Mouse (Mus musculus) gastrocnemius, postnatal 4 days (tissue): ENCODE measurements around the gene Atp1a3. TPM values are rescaled to one million over a fixed set of nuclear protein-coding genes. Genes with fewer than 3 reads are reported as not detected.
A peak's percentile ranks its signal among the peaks of the same experiment; 100 is the strongest.

Source experiments
- DNase-seq, 2 experiments: peaks; one replicate each; pipeline ENCODE4 v3.0.0; 2021 to 2022; ENCODE audit warnings: low spot score in 2 of 2, mixed read lengths in 2 of 2
- microRNA-seq: library from miRNA; unstranded; fragments of <30 nt; microRNA quantifications from one replicate; pipeline ENCODE4 v1.2.0, GENCODE M21; 2021
- total RNA-seq, 2 experiments: library from RNA; stranded (reverse); gene quantifications; 2 replicates each; pipeline ENCODE4 v1.2.3; 2021

Atp1a3 gene
- total RNA-seq, 2 experiments from 2014 or later: 0.20 to 0.44 TPM

GRCm38 (mm10) chr7:24967966-24968365 lies 37.8 kb downstream of the Atp1a3 start:
- DNase-seq: no peak

GRCm38 (mm10) chr7:24964897-24965535 lies 40.7 kb downstream of the Atp1a3 start:
- peak; percentile 61 to 70 for DNase-seq

GRCm38 (mm10) chr7:24964288-24964687 lies 41.5 kb downstream of the Atp1a3 start:
- DNase-seq: no peak

GRCm38 (mm10) chr7:24955226-24955625 lies 50.5 kb downstream of the Atp1a3 start:
- DNase-seq: no peak

GRCm38 (mm10) chr7:24954450-24954849 lies 51.3 kb downstream of the Atp1a3 start:
- no peak for DNase-seq

GRCm38 (mm10) chr7:24953966-24954365 lies 51.8 kb downstream of the Atp1a3 start:
- no peak for DNase-seq

- DNase-seq: peak; percentile 59 to 72
Measured at GRCm38 (mm10) chr7:24949958-24950623, 55.7 kb downstream of the Atp1a3 start.

GRCm38 (mm10) chr7:24948774-24949173 lies 57.0 kb downstream of the Atp1a3 start:
- DNase-seq: no peak

GRCm38 (mm10) chr7:24947316-24948048 lies 58.3 kb downstream of the Atp1a3 start:
- DNase-seq: no peak

GRCm38 (mm10) chr7:24944257-24944950 lies 61.4 kb downstream of the Atp1a3 start, which contains the start of gene Gm4881:
Gene Gm4881 (minus strand): TSS chr7:24944494.
- DNase-seq: no peak

GRCm38 (mm10) chr7:24943641-24944040 lies 62.1 kb downstream of the Atp1a3 start:
- no peak for DNase-seq

GRCm38 (mm10) chr7:24931651-24932050 lies 74.1 kb downstream of the Atp1a3 start:
- no peak for DNase-seq

GRCm38 (mm10) chr7:24930475-24930874 lies 75.3 kb downstream of the Atp1a3 start:
- no peak for DNase-seq

Small RNA genes lying within 50 kb of the gene (microRNA-seq; reads per million reads assigned to microRNA genes)
- not detected for gene Mir7046
- not detected for gene Mir7047

Other genes starting within 250 kb of the Atp1a3 start
- under 1 TPM in 1 of 2 experiments, not detected in 1; 0.62 TPM for gene Cd177, start 245.6 kb downstream of the Atp1a3 start, total RNA-seq
- gene Ceacam10, start 228.8 kb downstream of the Atp1a3 start, total RNA-seq: not detected
- 1 to 10 TPM; 1.2 to 2.0 TPM for gene Gm9844, start 143.7 kb downstream of the Atp1a3 start, total RNA-seq
- gene Lypd4, start 136.0 kb downstream of the Atp1a3 start, total RNA-seq: not detected
- not detected for gene Dmrtc2, start 135.9 kb downstream of the Atp1a3 start, total RNA-seq
- 1,000 to 10,000 TPM; 1,082 to 1,250 TPM for gene Rps19, start 121.6 kb downstream of the Atp1a3 start, total RNA-seq
- under 1 TPM; 0.31 to 0.98 TPM for gene Cd79a, start 108.6 kb downstream of the Atp1a3 start, total RNA-seq
- gene Arhgef1, start 103.0 kb downstream of the Atp1a3 start, total RNA-seq: 10 to 100 TPM; 79.6 to 98.8 TPM
- gene Gm4881, start 61.5 kb downstream of the Atp1a3 start, total RNA-seq: not detected
- 100 to 1,000 TPM; 157 to 161 TPM for gene Rabac1, start 33.2 kb downstream of the Atp1a3 start, total RNA-seq
- 10 to 100 TPM; 14.6 to 17.1 TPM for gene Grik5, start 66.4 kb upstream of the Atp1a3 start, total RNA-seq
- gene Zfp574, start 66.6 kb upstream of the Atp1a3 start, total RNA-seq: 10 to 100 TPM; 10.7 to 11.4 TPM
- under 1 TPM; 0.52 to 0.91 TPM for gene Pou2f2, start 173.8 kb upstream of the Atp1a3 start, total RNA-seq
- 1 to 10 TPM; 6.6 to 8.3 TPM for gene Dedd2, start 214.7 kb upstream of the Atp1a3 start, total RNA-seq
- 10 to 100 TPM; 10.6 to 11.3 TPM for gene Zfp526, start 215.5 kb upstream of the Atp1a3 start, total RNA-seq
- gene Gsk3a, start 231.9 kb upstream of the Atp1a3 start, total RNA-seq: 10 to 100 TPM; 62.8 to 63.2 TPM
- gene Erf, start 244.8 kb upstream of the Atp1a3 start, total RNA-seq: 10 to 100 TPM; 32.7 to 34.6 TPM